Mouse (Mus musculus) G1E (cell line): Measurements from ENCODE around the gene Enpp5.

Source experiments
- CTCF ChIP-seq: IDR thresholded peaks from 2 replicates; pipeline ENCODE4 v1.5.1; 2012; ENCODE audit warnings: low read depth, low read length, inconsistent platforms, mixed read lengths
- TAL1 ChIP-seq: conservative IDR thresholded peaks from 2 replicates; pipeline ENCODE4 v1.6.1; 2012; ENCODE audit warnings: low read depth, low read length, inconsistent platforms, mixed read lengths

DNA sequence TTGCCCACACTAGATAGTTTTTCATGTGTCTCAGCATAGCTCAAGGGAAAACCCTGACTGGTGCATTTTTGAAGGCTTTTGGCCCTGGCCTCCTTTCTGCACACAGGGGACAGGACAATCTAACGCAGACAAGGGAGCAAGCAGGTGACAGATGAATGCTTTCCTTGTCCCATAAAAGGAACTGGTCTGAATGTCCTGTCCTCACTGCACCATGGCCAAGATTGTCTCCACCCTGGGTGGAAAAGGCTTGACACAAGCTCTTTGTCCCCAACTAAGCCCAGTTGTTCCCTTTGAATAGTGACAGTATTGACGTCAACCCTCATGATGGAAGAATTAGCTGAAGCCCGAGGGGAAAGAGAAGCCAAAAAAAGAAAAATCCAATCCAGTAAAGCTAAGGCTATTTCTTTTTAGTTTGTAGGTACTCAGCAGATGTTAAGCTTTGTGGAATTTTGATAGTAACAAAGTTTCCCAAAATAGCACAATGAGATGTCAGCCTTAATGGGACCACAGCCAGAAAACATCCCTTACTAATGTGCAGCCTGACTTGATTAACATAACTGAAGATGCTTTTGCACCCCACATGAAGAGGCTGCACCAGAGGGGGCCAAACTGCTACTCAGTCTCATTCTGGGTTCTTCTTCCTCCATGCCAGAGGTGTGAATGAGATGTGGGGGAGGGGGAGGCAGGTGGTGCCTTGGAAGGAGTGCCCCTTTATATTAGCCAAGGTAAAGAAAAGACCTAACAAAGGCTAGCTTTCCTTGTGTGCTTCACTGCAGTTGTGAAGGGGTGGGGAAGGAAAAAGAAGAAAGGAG lies 47.6 kb upstream of the Enpp5 start:
- TF ChIP-seq CTCF (no peak), TAL1 (no peak)
